Mouse (Mus musculus) CD4-positive helper T cell, adult 2 months (primary cell): ENCODE results near the gene Rasal1.

Source experiments
- DNase-seq: peaks from one replicate; pipeline ENCODE4 v3.0.0-alpha.2; 2012; ENCODE audit warnings: low read depth, missing footprints, low spot score

Rasal1 gene

GRCm38 (mm10) chr5:120721005-120721404 is 72.4 kb downstream of the Rasal1 start:
- DNase-seq, result no peak

GRCm38 (mm10) chr5:120725811-120726455 is 77.3 kb downstream of the Rasal1 start:
- DNase-seq, result no peak
